Mouse (Mus musculus): ENCODE data around the gene Mcoln3. TPM values are rescaled to one million over a fixed set of nuclear protein-coding genes. Genes with fewer than 3 reads are reported as not detected.

The Mcoln3 gene
- polyA plus RNA-seq, 1 experiment from 2014 or later: 0.21 TPM

DNA sequence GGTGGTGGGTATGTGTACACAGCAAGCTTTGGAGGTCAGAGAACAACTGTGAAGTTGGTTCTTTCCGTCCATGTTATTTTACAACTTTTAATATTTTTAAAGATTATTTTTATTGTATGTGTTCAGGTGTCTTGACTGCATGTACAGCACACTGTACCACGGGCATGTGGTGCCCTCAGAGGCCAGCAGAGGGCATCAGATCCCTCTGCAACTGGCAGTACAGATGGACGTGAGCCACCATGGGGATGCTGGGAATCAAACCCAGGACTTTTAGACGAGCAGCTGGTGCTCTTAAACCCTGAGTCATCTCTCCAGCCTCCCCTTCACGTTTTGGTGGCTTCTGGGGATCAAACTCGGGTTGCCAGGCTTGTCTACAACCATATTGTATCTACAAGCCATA lies 15.2 kb upstream of the Mcoln3 start:
- 62% methylated on average over 6 of the region's 6 CpGs for WGBS

DNA sequence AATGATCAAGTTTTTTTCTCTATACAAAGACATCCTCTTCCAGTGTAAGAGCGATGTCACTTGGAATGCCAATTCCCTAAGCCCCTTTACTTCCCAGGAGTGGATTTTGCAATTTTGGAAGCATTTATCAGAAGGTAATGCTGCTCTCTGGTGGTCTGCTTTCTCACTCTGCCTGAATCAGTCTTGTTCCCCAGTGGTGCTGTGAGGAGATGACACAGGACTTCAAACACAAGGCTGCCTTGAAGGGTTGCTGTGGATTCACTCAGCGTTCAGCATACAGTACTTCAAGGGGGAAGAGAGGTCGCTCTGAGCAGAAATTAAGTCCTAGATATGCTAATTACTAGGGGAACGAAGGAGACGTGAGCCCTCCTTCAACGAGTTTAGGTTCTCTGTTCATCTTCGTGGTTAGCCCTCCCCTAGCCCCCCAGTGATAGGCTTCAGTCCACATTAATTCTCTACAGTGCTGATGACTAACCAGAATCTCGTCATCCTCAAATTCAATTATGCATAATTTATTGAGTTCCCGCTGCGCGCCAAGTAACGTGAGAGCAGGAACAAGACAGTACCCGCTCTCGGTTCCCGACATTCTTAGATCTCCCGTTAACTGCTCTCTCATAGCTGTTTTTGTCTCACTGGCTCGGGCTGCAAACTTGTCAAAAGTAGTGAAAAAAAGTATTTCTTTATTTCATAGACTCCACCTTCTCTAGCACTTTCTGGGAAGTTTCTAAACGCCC lies 10.0 kb upstream of the Mcoln3 start:
- no peak overlapping the region for H3K27ac ChIP-seq (ENCODE audit: low read depth, low read length)
- 5% methylated on average over 18 of the region's 18 CpGs for WGBS
- peak overlapping the region; percentile 96 for H3K4me2 ChIP-seq (ENCODE audit: low read depth, low read length)
- H3K36me3 ChIP-seq (ENCODE audit: control insufficient read depth, insufficient read depth, low read length): no peaks in the 10 kb centered on the region
- peak; percentile 70 for ATAC-seq (ENCODE audit: low read depth)
- H3K27me3 ChIP-seq (ENCODE audit: control insufficient read depth, insufficient read depth, low read length): no peaks in the 10 kb centered on the region
- no peaks in the 10 kb centered on the region for H3K9me3 ChIP-seq (ENCODE audit: control insufficient read depth, low read length)
- 0 out of 2 replicates have a peak overlapping the region, but pooled peaks have one; percentile 28 for H3K9ac ChIP-seq (replicated peaks; ENCODE audit: low read depth, low read length)
- peaks cover 7% of the 10 kb centered on the region; the same call in 1 of the 2 replicates for H3K4me1 ChIP-seq (ENCODE audit: control insufficient read depth, insufficient read depth, low read length)
- peak overlapping the region; percentile 38 for H3K4me3 ChIP-seq (ENCODE audit: low read depth, low read length)

More for the DNA sequence above, 15.2 kb upstream of the Mcoln3 start:
- Histone ChIP-seq H3K27ac (ENCODE audit: low read depth, low read length) (no peak overlapping the region), H3K27me3 (ENCODE audit: control insufficient read depth, insufficient read depth, low read length) (no peaks in the 10 kb centered on the region), H3K4me2 (ENCODE audit: low read depth, low read length) (no peak overlapping the region), H3K36me3 (ENCODE audit: control insufficient read depth, insufficient read depth, low read length) (no peaks in the 10 kb centered on the region), H3K4me1 (ENCODE audit: control insufficient read depth, insufficient read depth, low read length) (peaks cover 3% of the 10 kb centered on the region; the same call in 1 of the 2 replicates), H3K9ac (replicated peaks; ENCODE audit: low read depth, low read length) (no peak overlapping the region), H3K4me3 (ENCODE audit: low read depth, low read length) (no peak overlapping the region), H3K9me3 (ENCODE audit: control insufficient read depth, low read length) (no peaks in the 10 kb centered on the region)
- ATAC-seq (ENCODE audit: low read depth): no peak

DNA sequence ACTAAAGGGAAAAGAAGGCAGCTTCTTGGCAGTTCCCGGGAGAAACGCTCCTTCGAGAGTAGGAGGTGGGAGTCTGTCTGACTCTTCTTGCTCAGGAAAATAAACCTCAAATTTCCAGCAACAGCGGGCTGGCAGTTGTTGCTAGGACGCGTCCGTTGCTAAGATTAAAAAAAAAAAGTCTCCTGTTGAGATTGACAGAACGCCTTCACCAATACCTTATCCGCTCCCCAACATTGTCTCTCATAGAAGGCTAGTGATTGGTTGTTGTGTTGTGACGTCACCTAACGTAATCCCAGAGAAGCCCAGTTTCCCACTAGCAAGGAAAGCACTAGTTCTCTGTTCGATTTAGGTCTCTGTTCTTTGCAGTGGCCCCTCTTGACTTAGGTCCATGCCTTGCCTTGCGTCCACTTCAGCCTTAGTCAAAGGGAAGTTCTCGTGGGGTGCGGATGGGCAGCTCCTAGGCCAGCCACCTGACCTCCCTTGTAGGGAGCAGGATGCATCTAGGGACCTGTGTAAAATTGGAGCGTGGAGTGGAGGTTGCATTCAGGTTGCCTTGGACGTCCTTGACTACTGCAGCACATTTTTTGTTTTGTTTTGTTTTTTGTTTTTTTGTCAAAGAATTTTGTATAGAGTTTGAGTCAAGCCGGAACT lies 9.2 kb upstream of the Mcoln3 start, which contains the start of gene Wdr63:
Wdr63 (minus strand) TSS at position 210 of the 651 bp plus-strand sequence.
- H3K36me3 ChIP-seq (ENCODE audit: control insufficient read depth, insufficient read depth, low read length): no peaks in the 10 kb centered on the region
- ATAC-seq (ENCODE audit: low read depth): peak; percentile 98
- H3K27me3 ChIP-seq (ENCODE audit: control insufficient read depth, insufficient read depth, low read length): no peaks in the 10 kb centered on the region
- no peaks in the 10 kb centered on the region for H3K9me3 ChIP-seq (ENCODE audit: control insufficient read depth, low read length)
- no peak within 1 kb of the TSS for H3K27ac ChIP-seq (ENCODE audit: low read depth, low read length)
- 12% methylated on average over 18 of the region's 18 CpGs for WGBS
- H3K4me3 ChIP-seq (ENCODE audit: low read depth, low read length): peak within 1 kb of the TSS; percentile 38
- H3K4me2 ChIP-seq (ENCODE audit: low read depth, low read length): peak within 1 kb of the TSS; percentile 96
- 0 out of 2 replicates have a peak within 1 kb of the TSS, but pooled peaks have one; percentile 41 for H3K9ac ChIP-seq (replicated peaks; ENCODE audit: low read depth, low read length)
- H3K4me1 ChIP-seq (ENCODE audit: control insufficient read depth, insufficient read depth, low read length): peaks cover 7% of the 10 kb centered on the region; the same call in 1 of the 2 replicates

DNA sequence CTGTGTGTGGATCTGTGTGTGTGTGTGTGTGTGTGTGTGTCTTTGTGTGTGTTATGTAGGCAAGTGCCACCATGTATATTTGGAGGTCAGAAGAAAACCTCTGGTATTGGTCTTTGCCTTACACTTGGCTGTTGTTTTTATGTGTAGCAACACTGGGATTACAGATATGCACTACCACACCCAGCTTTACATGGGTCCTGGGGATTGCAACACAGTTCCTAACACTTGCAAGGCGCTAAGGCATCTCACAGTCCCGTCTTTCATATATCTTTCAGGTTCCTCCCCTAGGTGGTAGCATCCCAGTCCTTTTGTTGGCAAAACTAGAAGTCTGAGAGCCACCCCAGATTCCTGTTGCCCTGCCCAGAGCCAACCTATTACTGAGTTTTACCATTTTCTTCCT lies 8.3 kb upstream of the Mcoln3 start:
- H3K4me1 ChIP-seq (ENCODE audit: control insufficient read depth, insufficient read depth, low read length): peaks cover 7% of the 10 kb centered on the region; the same call in 1 of the 2 replicates
- H3K9me3 ChIP-seq (ENCODE audit: control insufficient read depth, low read length): no peaks in the 10 kb centered on the region
- WGBS: 73% methylated on average over 2 of the region's 2 CpGs
- H3K4me3 ChIP-seq (ENCODE audit: low read depth, low read length): no peak overlapping the region
- H3K4me2 ChIP-seq (ENCODE audit: low read depth, low read length): no peak overlapping the region
- ATAC-seq (ENCODE audit: low read depth): no peak
- H3K27ac ChIP-seq (ENCODE audit: low read depth, low read length): no peak overlapping the region
- no peaks in the 10 kb centered on the region for H3K36me3 ChIP-seq (ENCODE audit: control insufficient read depth, insufficient read depth, low read length)
- no peak overlapping the region for H3K9ac ChIP-seq (replicated peaks; ENCODE audit: low read depth, low read length)
- no peaks in the 10 kb centered on the region for H3K27me3 ChIP-seq (ENCODE audit: control insufficient read depth, insufficient read depth, low read length)

DNA sequence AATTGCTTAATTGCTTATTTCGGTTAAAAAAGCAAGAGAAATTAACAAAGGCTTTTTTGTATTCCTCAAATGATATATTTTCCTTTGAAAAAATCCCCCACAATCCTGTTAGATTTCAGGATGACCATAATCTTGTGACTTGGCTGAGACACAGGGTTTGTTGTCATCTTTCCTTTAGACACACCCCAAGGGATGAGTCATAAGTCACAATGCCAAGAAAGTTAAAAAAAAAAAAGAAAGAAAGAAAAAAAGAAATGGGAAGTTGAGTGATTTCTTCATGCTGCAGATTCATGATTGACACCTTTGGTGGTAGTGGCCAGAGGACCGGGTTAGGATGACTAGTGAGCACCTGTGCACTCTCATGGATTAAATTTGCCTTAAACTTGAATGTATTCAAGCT lies 6.9 kb upstream of the Mcoln3 start:
- Histone ChIP-seq H3K27me3 (ENCODE audit: control insufficient read depth, insufficient read depth, low read length) (no peaks in the 10 kb centered on the region), H3K36me3 (ENCODE audit: control insufficient read depth, insufficient read depth, low read length) (no peaks in the 10 kb centered on the region), H3K4me3 (ENCODE audit: low read depth, low read length) (no peak overlapping the region), H3K9me3 (ENCODE audit: control insufficient read depth, low read length) (no peaks in the 10 kb centered on the region), H3K9ac (replicated peaks; ENCODE audit: low read depth, low read length) (no peak overlapping the region), H3K27ac (ENCODE audit: low read depth, low read length) (no peak overlapping the region), H3K4me2 (ENCODE audit: low read depth, low read length) (no peak overlapping the region), H3K4me1 (ENCODE audit: control insufficient read depth, insufficient read depth, low read length) (peaks cover 7% of the 10 kb centered on the region; the same call in 1 of the 2 replicates)
- WGBS: 85% methylated on average over 2 of the region's 2 CpGs
- ATAC-seq (ENCODE audit: low read depth): no peak

DNA sequence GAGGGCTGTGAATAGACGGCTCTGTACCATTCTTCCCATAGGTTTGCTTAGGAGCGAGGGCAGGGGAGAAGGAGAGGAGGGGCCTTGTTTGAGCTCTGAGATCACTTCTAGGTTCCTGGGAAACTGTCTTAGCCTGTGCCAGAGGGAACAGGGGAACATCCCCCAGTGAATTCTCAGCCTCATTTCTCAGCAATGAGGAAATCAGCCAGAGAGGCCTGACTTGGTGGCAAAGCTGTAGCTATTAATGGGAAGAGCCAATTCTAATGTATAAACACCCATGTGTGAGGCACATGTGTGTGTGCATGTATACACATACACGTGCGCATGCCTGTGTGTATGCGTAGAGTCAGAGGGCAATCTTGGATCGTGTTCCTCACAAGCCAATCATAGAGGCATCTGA lies 6.3 kb upstream of the Mcoln3 start:
- Histone ChIP-seq H3K27ac (ENCODE audit: low read depth, low read length) (no peak overlapping the region), H3K27me3 (ENCODE audit: control insufficient read depth, insufficient read depth, low read length) (no peaks in the 10 kb centered on the region), H3K4me1 (ENCODE audit: control insufficient read depth, insufficient read depth, low read length) (peaks cover 7% of the 10 kb centered on the region; the same call in 1 of the 2 replicates), H3K4me2 (ENCODE audit: low read depth, low read length) (no peak overlapping the region), H3K36me3 (ENCODE audit: control insufficient read depth, insufficient read depth, low read length) (no peaks in the 10 kb centered on the region), H3K4me3 (ENCODE audit: low read depth, low read length) (no peak overlapping the region), H3K9ac (replicated peaks; ENCODE audit: low read depth, low read length) (no peak overlapping the region), H3K9me3 (ENCODE audit: control insufficient read depth, low read length) (no peaks in the 10 kb centered on the region)
- ATAC-seq (ENCODE audit: low read depth): no peak
- 85% methylated on average over 6 of the region's 6 CpGs for WGBS

DNA sequence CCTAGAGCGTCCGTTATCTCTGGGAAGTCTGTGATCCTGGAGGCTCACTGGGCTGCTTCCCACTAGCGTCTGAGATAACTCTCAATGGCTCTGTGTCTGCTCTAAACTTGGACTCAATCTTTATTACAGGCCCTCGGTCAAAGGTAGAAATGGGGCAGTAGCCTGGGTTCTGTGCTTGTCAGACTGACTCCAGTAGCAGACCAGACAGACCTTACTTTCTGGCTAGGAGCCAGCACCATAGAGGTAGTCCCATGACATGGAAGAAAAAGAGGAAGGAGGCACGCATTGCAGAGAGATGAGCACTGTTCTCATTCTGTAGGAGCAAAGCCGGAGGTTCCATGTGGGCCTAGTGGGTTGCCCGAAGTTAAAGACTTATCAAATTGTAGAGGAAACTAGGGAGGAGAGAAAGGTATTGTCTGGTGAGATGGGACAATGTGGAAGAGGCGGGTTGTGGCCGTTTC lies 777 bp downstream of the Mcoln3 start:
- H3K9ac ChIP-seq (replicated peaks; ENCODE audit: low read depth, low read length): no peak overlapping the region
- H3K4me3 ChIP-seq (ENCODE audit: low read depth, low read length): no peak overlapping the region
- H3K36me3 ChIP-seq (ENCODE audit: control insufficient read depth, insufficient read depth, low read length): no peaks in the 10 kb centered on the region
- peaks cover 6% of the 10 kb centered on the region; the same call in 1 of the 2 replicates for H3K4me1 ChIP-seq (ENCODE audit: control insufficient read depth, insufficient read depth, low read length)
- WGBS: 60% methylated on average over 9 of the region's 9 CpGs
- ATAC-seq (ENCODE audit: low read depth): no peak
- peaks cover 7% of the 10 kb centered on the region; the same call in 1 of the 2 replicates for H3K27me3 ChIP-seq (ENCODE audit: control insufficient read depth, insufficient read depth, low read length)
- no peak overlapping the region for H3K27ac ChIP-seq (ENCODE audit: low read depth, low read length)
- no peaks in the 10 kb centered on the region for H3K9me3 ChIP-seq (ENCODE audit: control insufficient read depth, low read length)
- H3K4me2 ChIP-seq (ENCODE audit: low read depth, low read length): no peak overlapping the region

DNA sequence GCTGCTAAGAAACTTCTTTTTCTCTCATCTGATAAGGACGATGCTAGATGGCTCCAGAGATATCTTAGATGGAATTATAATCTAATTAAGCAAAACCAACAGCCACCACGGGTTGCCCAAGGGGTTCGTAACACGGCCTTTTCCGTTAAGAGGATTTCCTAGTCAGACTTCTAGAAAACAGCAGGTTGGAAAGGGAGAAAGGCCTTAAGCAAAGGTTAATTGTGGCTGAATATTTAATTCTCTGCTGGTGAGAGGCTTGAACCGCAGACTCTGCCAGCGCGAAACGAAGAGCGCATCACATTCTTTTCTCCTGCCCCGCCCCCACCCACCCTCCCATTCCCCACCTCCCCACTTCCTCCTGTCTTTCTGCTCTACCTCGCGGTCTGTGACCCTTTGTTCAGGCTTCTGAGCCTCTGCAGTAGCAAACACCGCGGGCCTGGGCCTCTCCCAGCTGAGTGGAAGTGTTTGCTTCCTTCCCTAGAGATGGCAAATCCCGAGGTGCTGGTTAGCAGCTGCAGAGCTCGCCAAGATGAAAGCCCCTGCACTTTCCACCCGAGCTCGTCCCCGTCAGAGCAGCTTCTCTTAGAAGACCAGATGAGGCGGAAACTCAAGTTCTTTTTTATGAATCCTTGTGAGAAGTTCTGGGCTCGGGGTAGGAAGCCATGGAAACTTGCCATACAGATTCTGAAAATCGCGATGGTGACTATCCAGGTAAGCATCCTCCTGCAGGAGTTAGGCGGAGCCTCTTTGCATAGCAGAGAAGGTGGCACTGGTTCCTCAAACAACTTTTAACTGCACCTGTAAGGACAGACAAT lies 4.3 kb downstream of the Mcoln3 start:
- H3K9ac ChIP-seq (replicated peaks; ENCODE audit: low read depth, low read length): no peak overlapping the region
- WGBS: 10% methylated on average over 25 of the region's 25 CpGs
- peaks cover 6% of the 10 kb centered on the region; the same call in 1 of the 2 replicates for H3K4me1 ChIP-seq (ENCODE audit: control insufficient read depth, insufficient read depth, low read length)
- no peak overlapping the region for H3K4me3 ChIP-seq (ENCODE audit: low read depth, low read length)
- ATAC-seq (ENCODE audit: low read depth): no peak; the same call in 1 of the 2 replicates
- peak overlapping the region; percentile 9; the same call in 1 of the 2 replicates for H3K4me2 ChIP-seq (ENCODE audit: low read depth, low read length)
- H3K9me3 ChIP-seq (ENCODE audit: control insufficient read depth, low read length): no peaks in the 10 kb centered on the region
- no peak overlapping the region for H3K27ac ChIP-seq (ENCODE audit: low read depth, low read length)
- H3K36me3 ChIP-seq (ENCODE audit: control insufficient read depth, insufficient read depth, low read length): no peaks in the 10 kb centered on the region
- peaks cover 7% of the 10 kb centered on the region; the same call in 1 of the 2 replicates for H3K27me3 ChIP-seq (ENCODE audit: control insufficient read depth, insufficient read depth, low read length)
